Mouse (Mus musculus) kidney, adult 11 months (tissue): ENCODE results near the gene Copb1.
A peak's percentile ranks its signal among the peaks of the same experiment; 100 is the strongest.
"Not testable (repeated sequence)": the region's sequence is repeated elsewhere in the genome, so short reads cannot be mapped to it uniquely, and the experiment has no call there.

Source experiments
- DNase-seq: peaks from one replicate; pipeline ENCODE4 v3.0.0; 2022

Copb1 gene

GRCm38 (mm10) chr7:114214385-114214784 lies 40.1 kb downstream of the Copb1 start:
- no peak for DNase-seq

- DNase-seq = no peak
Observed at GRCm38 (mm10) chr7:114213537-114213936, 41.0 kb downstream of the Copb1 start.

- DNase-seq = no peak
Observed at GRCm38 (mm10) chr7:114210618-114211017, 43.9 kb downstream of the Copb1 start.

- no peak for DNase-seq
Observed at GRCm38 (mm10) chr7:114209841-114210240, 44.7 kb downstream of the Copb1 start.

- DNase-seq = peak; percentile 70
Observed at GRCm38 (mm10) chr7:114203491-114204359, 50.8 kb downstream of the Copb1 start.

GRCm38 (mm10) chr7:114202972-114203404 lies 51.5 kb downstream of the Copb1 start:
- DNase-seq = no peak

GRCm38 (mm10) chr7:114200651-114201050 lies 53.9 kb downstream of the Copb1 start:
- DNase-seq = no peak

GRCm38 (mm10) chr7:114199428-114200110 lies 54.9 kb downstream of the Copb1 start:
- no peak for DNase-seq

- DNase-seq = no peak
Observed at GRCm38 (mm10) chr7:114198252-114198651, 56.3 kb downstream of the Copb1 start.

- not testable (repeated sequence) for DNase-seq
Observed at GRCm38 (mm10) chr7:114196588-114196987, 57.9 kb downstream of the Copb1 start.

- not testable (repeated sequence) for DNase-seq
Observed at GRCm38 (mm10) chr7:114194788-114195187, 59.7 kb downstream of the Copb1 start.

- no peak for DNase-seq
Observed at GRCm38 (mm10) chr7:114194224-114194623, 60.3 kb downstream of the Copb1 start.

- no peak for DNase-seq
Observed at GRCm38 (mm10) chr7:114193284-114194067, 61.0 kb downstream of the Copb1 start.

GRCm38 (mm10) chr7:114192581-114192980 lies 61.9 kb downstream of the Copb1 start:
- no peak for DNase-seq

GRCm38 (mm10) chr7:114183416-114183815 lies 71.1 kb downstream of the Copb1 start:
- no peak for DNase-seq

GRCm38 (mm10) chr7:114182708-114183107 lies 71.8 kb downstream of the Copb1 start:
- no peak for DNase-seq

- peak; percentile 82 for DNase-seq
Observed at GRCm38 (mm10) chr7:114181391-114181790, 73.1 kb downstream of the Copb1 start.

- DNase-seq = no peak
Observed at GRCm38 (mm10) chr7:114176588-114176987, 77.9 kb downstream of the Copb1 start.

- peak; percentile 17 for DNase-seq
Observed at GRCm38 (mm10) chr7:114171354-114172097, 83.0 kb downstream of the Copb1 start.

- DNase-seq = peak; percentile 33
Observed at GRCm38 (mm10) chr7:114169996-114170395, 84.5 kb downstream of the Copb1 start.

GRCm38 (mm10) chr7:114169381-114169780 lies 85.1 kb downstream of the Copb1 start:
- DNase-seq = peak; percentile 52
